Mouse (Mus musculus): ENCODE measurements at regions not wholly inside any gene's neighbourhood (a gene's known extent, or its start where the extent isn't known, plus 50 kb on each side); places are given as distances from the start of the nearest gene placed in this dataset.

DNA sequence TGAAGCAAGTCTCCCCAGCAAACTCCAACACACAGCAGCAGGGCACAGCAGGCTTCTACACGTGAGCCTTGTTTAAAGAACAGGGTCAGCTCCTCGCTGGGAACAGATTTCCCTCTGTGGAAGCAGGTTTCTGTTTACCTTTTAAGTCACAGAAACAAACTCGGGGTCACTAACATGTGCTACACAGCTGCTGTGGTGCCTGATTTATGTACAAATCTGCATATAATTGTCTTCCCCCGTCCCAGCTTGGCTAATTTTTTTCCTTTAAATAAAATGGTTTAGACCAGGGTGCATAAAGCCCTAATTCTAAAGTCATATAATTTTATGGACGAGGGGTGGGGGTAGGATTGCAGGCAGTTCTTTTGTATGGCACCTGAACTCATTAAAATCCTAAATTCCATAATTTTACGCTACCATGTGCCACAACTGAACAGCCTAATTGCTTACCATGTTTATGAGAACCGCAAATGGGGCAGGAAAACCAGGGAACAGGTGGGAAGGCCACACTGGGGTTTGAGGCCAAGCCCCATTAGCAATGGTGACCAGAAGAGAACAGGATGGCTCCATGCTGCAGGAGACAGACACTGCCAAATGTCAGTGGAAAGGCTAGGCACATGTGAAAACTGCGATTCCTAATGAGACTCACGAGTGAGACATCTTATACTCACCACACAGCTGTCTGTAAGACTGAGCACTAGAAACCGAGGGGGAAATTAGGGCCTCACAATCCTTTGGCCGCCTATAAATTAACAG, 258.8 kb upstream of the Clint1 start:
- H3K4me1 ChIP-seq (ENCODE audit: control insufficient read depth, insufficient read depth, low read length): no peaks in the 10 kb centered on the region
- H3K4me3 ChIP-seq (replicated peaks; ENCODE audit: extremely low read depth, low read depth, low read length): no peak overlapping the region
- WGBS: 51% methylated on average over 11 of the region's 11 CpGs
- no peak for TF ChIP-seq CTCF (IDR thresholded peaks at IDR 0.05; ENCODE audit: insufficient read depth, low read length)
- TF ChIP-seq POLR2A (IDR thresholded peaks at IDR 0.05; ENCODE audit: borderline replicate concordance, extremely low read depth, low read depth, low read length): no peak
- DNase-seq: no peak

DNA sequence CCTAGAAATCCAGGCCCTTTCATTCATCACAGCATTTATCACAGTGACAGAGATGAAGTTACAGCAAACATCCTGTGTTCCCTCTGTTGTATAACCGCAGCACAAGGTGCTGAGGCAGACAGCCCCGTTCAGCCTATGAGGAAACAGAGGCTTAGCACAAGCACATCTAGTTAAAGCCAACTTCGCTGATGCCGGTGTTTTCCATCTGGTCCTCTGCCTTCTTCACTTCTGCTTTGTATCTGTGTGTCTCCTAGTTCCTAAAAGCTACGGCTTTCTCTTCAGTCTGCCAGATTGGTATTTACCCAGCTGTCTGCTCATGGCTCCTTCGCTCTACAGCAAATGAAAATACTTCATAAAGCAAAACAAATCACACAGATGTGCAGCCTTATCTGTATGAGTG, 256.5 kb upstream of the Clint1 start:
- no peaks in the 10 kb centered on the region for H3K4me1 ChIP-seq (ENCODE audit: control insufficient read depth, insufficient read depth, low read length)
- DNase-seq: no peak
- no peak overlapping the region for H3K4me3 ChIP-seq (replicated peaks; ENCODE audit: extremely low read depth, low read depth, low read length)
- no peak for TF ChIP-seq POLR2A (IDR thresholded peaks at IDR 0.05; ENCODE audit: borderline replicate concordance, extremely low read depth, low read depth, low read length)
- no peak for TF ChIP-seq CTCF (IDR thresholded peaks at IDR 0.05; ENCODE audit: insufficient read depth, low read length)
- WGBS: 53% methylated on average over 6 of the region's 6 CpGs

DNA sequence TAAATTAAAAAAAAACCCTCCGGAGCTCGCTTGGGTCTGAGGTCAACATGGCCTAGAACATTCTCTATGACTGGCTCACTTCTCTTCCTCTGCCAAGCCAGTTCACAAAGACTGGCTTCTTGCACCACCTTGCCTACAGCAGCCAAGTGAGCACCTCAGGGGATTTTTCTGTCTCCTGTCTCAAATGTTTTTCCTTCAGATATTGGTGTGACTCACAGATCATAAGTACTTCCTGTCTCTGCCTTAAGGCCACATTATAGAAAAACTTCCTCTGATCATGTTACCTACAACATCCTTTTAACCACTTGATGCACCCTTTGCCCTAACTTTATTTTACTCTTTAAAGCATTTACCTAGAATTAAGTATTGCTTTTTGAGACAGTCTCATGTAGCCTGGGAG, 230.0 kb upstream of the Clint1 start:
- no peaks in the 10 kb centered on the region for H3K4me1 ChIP-seq (ENCODE audit: control insufficient read depth, insufficient read depth, low read length)
- TF ChIP-seq POLR2A (IDR thresholded peaks at IDR 0.05; ENCODE audit: borderline replicate concordance, extremely low read depth, low read depth, low read length): no peak
- TF ChIP-seq CTCF (IDR thresholded peaks at IDR 0.05; ENCODE audit: insufficient read depth, low read length): no peak
- no peak for DNase-seq
- 94% methylated on average over 2 of the region's 2 CpGs for WGBS
- H3K4me3 ChIP-seq (replicated peaks; ENCODE audit: extremely low read depth, low read depth, low read length): no peak overlapping the region

DNA sequence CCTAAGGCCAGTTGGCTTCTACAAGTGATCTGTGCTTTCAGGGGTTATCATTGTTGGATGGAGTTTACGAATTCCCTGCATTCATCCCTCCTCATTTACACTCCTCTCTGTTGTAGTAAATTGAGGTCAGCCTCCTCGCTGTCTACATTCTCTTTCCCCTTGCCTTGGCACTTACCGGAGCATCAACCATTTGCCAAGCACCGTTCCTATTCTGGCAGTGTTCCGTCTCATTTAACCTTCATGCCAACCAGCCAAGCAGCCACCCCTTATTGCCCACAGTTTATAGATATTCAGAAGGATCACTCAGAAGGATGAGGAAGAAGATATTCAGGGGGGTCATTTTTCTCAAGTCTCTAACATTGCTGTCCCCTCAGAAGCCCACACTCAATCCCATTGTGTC, 229.2 kb upstream of the Clint1 start:
- Histone ChIP-seq H3K4me1 (ENCODE audit: control insufficient read depth, insufficient read depth, low read length) (no peaks in the 10 kb centered on the region), H3K4me3 (replicated peaks; ENCODE audit: extremely low read depth, low read depth, low read length) (no peak overlapping the region)
- no peak for DNase-seq
- 78% methylated on average over 5 of the region's 5 CpGs for WGBS
- TF ChIP-seq CTCF (IDR thresholded peaks at IDR 0.05; ENCODE audit: insufficient read depth, low read length): no peak
- TF ChIP-seq POLR2A (IDR thresholded peaks at IDR 0.05; ENCODE audit: borderline replicate concordance, extremely low read depth, low read depth, low read length): no peak

DNA sequence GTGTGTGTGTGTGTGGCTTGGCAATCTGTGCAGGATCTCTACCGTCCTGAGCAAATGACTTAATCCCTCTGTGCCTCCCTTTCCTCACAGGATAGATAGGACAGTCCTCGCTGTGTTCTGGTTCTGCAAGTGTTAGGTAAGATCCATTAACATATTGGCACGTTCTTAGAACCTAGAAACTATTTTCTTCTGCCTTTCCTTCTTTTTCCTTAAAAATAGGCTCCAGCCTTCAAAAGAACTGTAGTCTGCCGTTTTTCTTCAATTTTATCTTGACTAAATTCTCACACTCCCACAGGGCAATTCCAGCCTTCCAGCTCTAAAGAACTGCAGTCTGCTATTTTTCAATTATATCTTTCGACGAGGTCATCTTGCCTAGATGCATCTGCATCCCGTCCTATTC, 227.6 kb upstream of the Clint1 start:
- Histone ChIP-seq H3K4me3 (replicated peaks; ENCODE audit: extremely low read depth, low read depth, low read length) (no peak overlapping the region), H3K4me1 (ENCODE audit: control insufficient read depth, insufficient read depth, low read length) (no peaks in the 10 kb centered on the region)
- DNase-seq: no peak
- WGBS: 70% methylated on average over 7 of the region's 7 CpGs
- TF ChIP-seq POLR2A (IDR thresholded peaks at IDR 0.05; ENCODE audit: borderline replicate concordance, extremely low read depth, low read depth, low read length): no peak
- no peak for TF ChIP-seq CTCF (IDR thresholded peaks at IDR 0.05; ENCODE audit: insufficient read depth, low read length)

DNA sequence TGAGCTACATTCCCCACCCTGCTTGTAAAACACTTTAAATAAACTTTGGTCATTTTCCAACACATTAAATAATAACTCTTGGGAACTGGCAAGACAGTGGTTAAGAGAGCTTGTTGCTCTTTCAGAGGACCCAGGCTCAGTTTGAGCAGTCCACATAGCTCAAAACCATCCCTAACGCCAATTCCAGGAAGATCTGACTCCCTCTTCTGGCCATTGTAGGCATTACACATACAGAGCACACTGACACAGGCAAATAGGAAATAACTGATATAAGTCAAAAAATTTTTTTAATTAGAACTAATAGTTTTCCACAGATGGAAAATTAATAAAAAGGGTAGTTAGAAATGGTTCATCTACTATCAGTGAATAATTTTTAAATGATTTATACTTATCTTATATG, 222.6 kb upstream of the Clint1 start:
- H3K4me3 ChIP-seq (replicated peaks; ENCODE audit: extremely low read depth, low read depth, low read length): no peak overlapping the region
- 37% methylated on average over 1 of the region's 1 CpGs for WGBS
- TF ChIP-seq CTCF (IDR thresholded peaks at IDR 0.05; ENCODE audit: insufficient read depth, low read length) (peak; percentile 12; the same call in 1 of the 2 replicates), POLR2A (IDR thresholded peaks at IDR 0.05; ENCODE audit: borderline replicate concordance, extremely low read depth, low read depth, low read length) (no peak)
- H3K4me1 ChIP-seq (ENCODE audit: control insufficient read depth, insufficient read depth, low read length): no peaks in the 10 kb centered on the region
- DNase-seq: no peak

DNA sequence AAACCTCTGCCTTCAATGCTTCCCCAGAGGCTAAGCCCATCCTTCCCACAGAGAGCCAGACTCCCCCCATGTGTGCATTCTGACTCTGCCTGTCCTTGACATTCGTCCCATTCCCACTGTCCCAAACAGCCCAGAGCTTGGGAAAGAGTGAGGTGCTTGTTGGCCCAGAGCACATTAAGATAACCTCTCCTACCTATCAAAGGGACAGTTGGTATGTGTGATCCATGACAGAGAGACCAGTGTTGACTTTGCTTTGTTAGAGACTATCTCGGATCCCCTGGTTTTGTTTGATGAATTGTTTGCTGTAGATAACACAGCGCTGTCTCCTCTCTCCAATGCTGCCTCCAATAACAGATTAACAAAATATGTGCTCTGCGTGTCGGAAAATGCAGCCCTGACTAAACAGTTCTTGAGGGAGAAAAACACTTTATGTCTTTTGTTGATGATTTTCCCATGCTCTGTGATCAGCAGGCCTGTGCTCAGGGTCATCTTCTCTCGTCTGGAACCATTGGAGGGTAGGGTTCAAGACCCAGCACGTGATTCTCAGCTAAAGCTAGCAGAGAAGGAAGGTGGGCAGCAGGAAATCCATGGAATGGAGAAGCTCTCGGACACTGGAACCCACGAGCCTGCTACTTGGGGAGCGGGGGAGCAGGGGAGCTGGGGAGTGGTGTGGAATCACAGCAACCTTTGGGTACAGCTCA, 217.2 kb upstream of the Clint1 start:
- 49% methylated on average over 10 of the region's 10 CpGs for WGBS
- Histone ChIP-seq H3K4me1 (ENCODE audit: control insufficient read depth, insufficient read depth, low read length) (no peaks in the 10 kb centered on the region), H3K4me3 (replicated peaks; ENCODE audit: extremely low read depth, low read depth, low read length) (no peak overlapping the region)
- no peak for DNase-seq
- TF ChIP-seq POLR2A (IDR thresholded peaks at IDR 0.05; ENCODE audit: borderline replicate concordance, extremely low read depth, low read depth, low read length) (no peak), CTCF (IDR thresholded peaks at IDR 0.05; ENCODE audit: insufficient read depth, low read length) (no peak)

DNA sequence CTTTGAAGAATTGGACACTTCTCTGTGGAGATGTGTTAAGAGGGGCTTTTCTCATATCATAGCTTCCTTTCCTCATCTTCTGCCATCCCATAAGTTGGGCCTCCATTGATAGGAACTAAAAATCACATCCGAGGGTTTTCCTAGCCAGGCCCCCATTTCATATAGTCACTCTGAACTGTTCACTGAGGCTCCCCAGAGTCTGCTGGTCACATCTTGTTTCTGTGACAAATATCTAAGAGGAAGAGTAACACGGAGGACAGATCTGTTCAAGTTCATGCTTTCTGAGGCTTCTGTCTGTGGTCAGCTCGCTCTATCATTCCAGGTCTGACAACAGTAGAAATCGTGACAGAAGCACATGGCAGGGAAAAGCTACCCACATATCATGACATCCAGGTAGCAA, 216.0 kb upstream of the Clint1 start:
- WGBS: 81% methylated on average over 4 of the region's 4 CpGs
- Histone ChIP-seq H3K4me1 (ENCODE audit: control insufficient read depth, insufficient read depth, low read length) (no peaks in the 10 kb centered on the region), H3K4me3 (replicated peaks; ENCODE audit: extremely low read depth, low read depth, low read length) (no peak overlapping the region)
- DNase-seq: no peak
- TF ChIP-seq POLR2A (IDR thresholded peaks at IDR 0.05; ENCODE audit: borderline replicate concordance, extremely low read depth, low read depth, low read length): no peak
- TF ChIP-seq CTCF (IDR thresholded peaks at IDR 0.05; ENCODE audit: insufficient read depth, low read length): no peak

DNA sequence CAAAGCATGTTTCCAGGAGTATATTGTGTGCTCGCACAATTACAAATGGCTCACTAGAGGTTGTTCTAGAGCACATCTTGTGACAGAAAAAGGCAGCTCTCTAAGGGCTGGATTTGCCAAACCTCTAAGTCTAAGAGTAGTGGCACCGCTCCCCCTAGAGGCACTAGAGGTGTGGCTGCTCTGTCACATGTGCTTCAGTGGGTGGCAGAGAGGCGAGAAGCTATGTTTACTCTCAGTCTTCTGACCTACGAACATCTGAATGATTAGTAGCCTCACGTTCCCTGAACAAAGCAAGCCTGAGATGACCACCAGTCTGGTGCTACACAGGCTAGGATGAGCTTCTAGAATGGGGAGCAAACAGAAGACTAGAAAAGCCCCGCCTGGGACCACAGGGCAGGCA, 212.6 kb upstream of the Clint1 start:
- WGBS: 62% methylated on average over 6 of the region's 6 CpGs

More for the DNA sequence above, 212.6 kb upstream of the Clint1 start:
- Histone ChIP-seq H3K4me3 (replicated peaks; ENCODE audit: extremely low read depth, low read depth, low read length) (no peak overlapping the region), H3K4me1 (ENCODE audit: control insufficient read depth, insufficient read depth, low read length) (no peaks in the 10 kb centered on the region)
- no peak for TF ChIP-seq CTCF (IDR thresholded peaks at IDR 0.05; ENCODE audit: insufficient read depth, low read length)
- TF ChIP-seq POLR2A (IDR thresholded peaks at IDR 0.05; ENCODE audit: borderline replicate concordance, extremely low read depth, low read depth, low read length): no peak
- no peak for DNase-seq

Measured in lung, adult 2 months (tissue).